Mouse (Mus musculus): ENCODE data around the gene Celf6. TPM values are rescaled to one million over a fixed set of nuclear protein-coding genes. Genes with fewer than 3 reads are reported as not detected.

Gene Celf6
- total RNA-seq, 2 experiments from 2014 or later = not detected

Other genes with a start within 250 kb of the Celf6 start
- gene Bbs4, start 224.4 kb upstream of the Celf6 start, total RNA-seq (2021) = 1 to 10 TPM; 2.2 to 2.3 TPM
- 10 to 100 TPM; 72.9 to 84.7 TPM for gene Arih1, start 91.3 kb upstream of the Celf6 start, total RNA-seq (2021)
- gene Hexa, start 38.4 kb upstream of the Celf6 start, total RNA-seq (2021) = 10 to 100 TPM; 36.8 TPM
- gene Tmem202, start 38.1 kb upstream of the Celf6 start, total RNA-seq (2021) = under 1 TPM; 0.52 to 0.64 TPM
- gene Parp6, start 39.4 kb downstream of the Celf6 start, total RNA-seq (2021) = 10 to 100 TPM; 17.9 to 20.2 TPM
- 1,000 to 10,000 TPM; 1,181 to 1,232 TPM for gene Pkm, start 78.5 kb downstream of the Celf6 start, total RNA-seq (2021)
- gene Gramd2, start 102.2 kb downstream of the Celf6 start, total RNA-seq (2021) = not detected
- 1 to 10 TPM; 7.3 to 8.0 TPM for gene Senp8, start 172.8 kb downstream of the Celf6 start, total RNA-seq (2021)
- 10 to 100 TPM; 11.9 to 13.6 TPM for gene Myo9a, start 173.0 kb downstream of the Celf6 start, total RNA-seq (2021)